Mouse (Mus musculus): ENCODE data around the gene Neu2. TPM values are rescaled to one million over a fixed set of nuclear protein-coding genes. Genes with fewer than 3 reads are reported as not detected.

Gene Neu2
- total and polyA plus RNA-seq, 3 experiments = 0.38 TPM; not detected in 2

DNA sequence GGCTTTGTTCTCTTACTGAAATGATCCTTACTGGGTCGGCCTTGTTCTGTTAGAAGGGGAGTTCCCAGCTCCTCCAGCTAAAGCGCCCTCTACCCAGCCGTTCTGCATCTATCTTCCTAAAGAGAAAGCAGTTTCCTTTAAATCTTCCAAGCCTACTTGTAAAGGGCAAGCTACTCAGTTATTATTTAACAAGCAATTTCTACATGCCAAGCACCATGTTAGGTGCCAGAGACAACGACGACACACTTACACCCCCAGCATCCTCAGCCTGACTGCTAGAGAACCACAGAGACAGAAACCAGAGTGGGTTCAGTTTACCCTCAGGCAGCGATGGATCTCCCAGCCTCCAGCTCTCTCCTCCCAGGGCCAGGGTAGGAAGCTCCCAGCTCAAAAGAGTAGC lies 1.8 kb upstream of the Neu2 start:
- no peaks in the 10 kb centered on the region for H3K36me3 ChIP-seq (replicated peaks)
- no peak for DNase-seq (ENCODE audit: low spot score)
- no peak for ATAC-seq (ENCODE audit: extremely low read depth, insufficient number of reproducible peaks, low FRiP score, poor library complexity, severe bottlenecking)
- H3K4me3 ChIP-seq (ENCODE audit: low read depth, low read length) = no peak overlapping the region
- TF ChIP-seq GATA1 (IDR thresholded peaks at IDR 0.05; ENCODE audit: borderline replicate concordance, low read length) (no peak), GATA2 (IDR thresholded peaks at IDR 0.05; ENCODE audit: borderline replicate concordance, low read depth, low read length) (no peak), POLR2AphosphoS5 (IDR thresholded peaks at IDR 0.05; ENCODE audit: insufficient replicate concordance, low read depth, low read length) (no peak), CTCF (IDR thresholded peaks at IDR 0.05; ENCODE audit: low read depth, low read length) (no peak), TAL1 (conservative IDR thresholded peaks at IDR 0.05; ENCODE audit: low read depth, low read length) (no peak)
- H3K4me1 ChIP-seq (ENCODE audit: insufficient read depth, low read depth, low read length) = no peaks in the 10 kb centered on the region
- H3K9me3 ChIP-seq (replicated peaks) = peaks cover 9% of the 10 kb centered on the region
- H3K27me3 ChIP-seq (ENCODE audit: insufficient read depth, low read length) = peaks cover 26% of the 10 kb centered on the region; the same call in 1 of the 2 replicates

DNA sequence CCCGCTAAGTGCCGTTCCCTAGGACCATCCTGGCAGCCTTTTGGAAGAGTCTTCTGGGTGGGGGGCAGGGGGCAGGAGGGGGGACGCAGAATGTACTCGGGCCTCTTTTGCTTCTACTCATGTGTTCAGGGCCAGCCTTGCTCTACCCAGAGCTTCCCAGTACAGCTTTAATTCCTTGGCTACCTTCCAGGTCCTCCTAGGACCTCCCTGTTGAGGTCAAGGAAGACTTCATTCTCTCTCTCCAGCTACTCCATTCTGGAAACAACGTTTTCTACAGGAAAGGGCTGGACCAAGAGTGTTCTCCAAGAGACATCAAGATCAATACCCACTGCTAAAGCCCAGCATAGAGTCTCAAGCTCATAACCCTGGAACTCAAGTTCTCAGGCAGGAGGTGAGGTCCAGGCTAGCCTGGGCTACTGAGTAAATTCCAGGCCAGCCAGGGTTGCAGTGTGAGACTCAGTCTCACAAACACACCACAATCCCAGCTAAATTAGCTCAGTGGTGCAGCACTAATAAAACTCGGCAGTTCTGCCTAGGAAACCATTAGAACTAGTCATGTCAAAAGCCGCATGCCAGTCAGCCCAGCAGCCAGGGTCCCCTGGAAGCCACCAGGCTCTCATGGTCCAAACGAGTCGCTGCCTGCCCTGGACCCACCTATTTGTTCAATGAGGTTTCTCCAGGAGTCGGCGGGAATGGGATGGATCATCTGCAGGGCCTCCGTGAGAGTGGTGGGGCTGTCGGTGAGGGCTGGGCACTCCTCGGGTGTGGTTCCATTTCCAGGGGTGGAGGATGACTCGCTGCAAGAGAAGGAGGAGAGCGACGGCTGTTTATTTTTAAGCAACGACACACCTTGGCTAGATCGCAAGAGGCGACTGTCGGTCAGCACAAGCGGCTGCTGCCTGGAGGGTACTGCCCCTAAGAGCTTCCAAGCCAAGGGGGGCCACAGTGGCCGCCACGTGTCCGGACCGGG lies 813 bp upstream of the Neu2 start:
- TF ChIP-seq GATA2 (IDR thresholded peaks at IDR 0.05; ENCODE audit: borderline replicate concordance, low read depth, low read length) = no peak
- TF ChIP-seq GATA1 (IDR thresholded peaks at IDR 0.05; ENCODE audit: borderline replicate concordance, low read length) = no peak
- TF ChIP-seq TAL1 (conservative IDR thresholded peaks at IDR 0.05; ENCODE audit: low read depth, low read length) = no peak
- no peak for TF ChIP-seq CTCF (IDR thresholded peaks at IDR 0.05; ENCODE audit: low read depth, low read length)
- TF ChIP-seq POLR2AphosphoS5 (IDR thresholded peaks at IDR 0.05; ENCODE audit: insufficient replicate concordance, low read depth, low read length) = no peak
- no peak for DNase-seq (ENCODE audit: low spot score)
- Histone ChIP-seq H3K9me3 (replicated peaks) (peaks cover 9% of the 10 kb centered on the region), H3K4me1 (ENCODE audit: insufficient read depth, low read depth, low read length) (no peaks in the 10 kb centered on the region), H3K27me3 (ENCODE audit: insufficient read depth, low read length) (peaks cover 26% of the 10 kb centered on the region; the same call in 1 of the 2 replicates), H3K36me3 (replicated peaks) (no peaks in the 10 kb centered on the region), H3K4me3 (ENCODE audit: low read depth, low read length) (no peak overlapping the region)
- ATAC-seq (ENCODE audit: extremely low read depth, insufficient number of reproducible peaks, low FRiP score, poor library complexity, severe bottlenecking) = no peak

DNA sequence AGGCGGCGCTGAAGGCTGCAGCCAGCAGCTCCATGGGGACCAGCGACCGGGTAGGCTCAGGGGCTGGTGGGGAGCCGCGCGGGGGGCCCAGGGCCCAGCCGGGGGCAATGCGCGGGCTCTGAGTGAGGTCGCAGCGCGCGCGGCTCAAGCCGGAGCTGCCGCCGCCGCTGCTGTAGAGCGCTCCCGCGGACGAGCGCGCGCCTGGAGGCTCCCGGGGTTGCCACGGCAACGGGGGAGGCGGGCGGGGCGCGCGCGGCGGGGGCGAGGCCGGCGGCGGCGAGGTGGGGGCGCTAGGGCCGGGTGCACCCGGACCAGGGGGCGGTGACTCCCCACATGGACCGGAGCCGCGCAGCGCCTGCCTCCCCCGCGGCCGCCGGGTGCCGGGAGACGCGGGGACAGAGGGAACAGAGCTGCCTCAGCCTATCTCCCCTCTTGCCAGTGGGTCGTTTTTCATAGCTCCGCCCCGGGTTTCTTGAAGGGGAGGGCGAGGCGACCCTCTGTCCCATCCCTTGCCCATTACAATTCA lies 540 bp downstream of the Neu2 start:
- Histone ChIP-seq H3K9me3 (replicated peaks) (peaks cover 9% of the 10 kb centered on the region), H3K36me3 (replicated peaks) (no peaks in the 10 kb centered on the region), H3K27me3 (ENCODE audit: insufficient read depth, low read length) (peaks cover 22% of the 10 kb centered on the region; the same call in 1 of the 2 replicates), H3K4me1 (ENCODE audit: insufficient read depth, low read depth, low read length) (no peaks in the 10 kb centered on the region), H3K4me3 (ENCODE audit: low read depth, low read length) (no peak overlapping the region)
- no peak for TF ChIP-seq CTCF (IDR thresholded peaks at IDR 0.05; ENCODE audit: low read depth, low read length)
- TF ChIP-seq GATA1 (IDR thresholded peaks at IDR 0.05; ENCODE audit: borderline replicate concordance, low read length) = no peak
- TF ChIP-seq POLR2AphosphoS5 (IDR thresholded peaks at IDR 0.05; ENCODE audit: insufficient replicate concordance, low read depth, low read length) = no peak
- no peak for TF ChIP-seq TAL1 (conservative IDR thresholded peaks at IDR 0.05; ENCODE audit: low read depth, low read length)
- TF ChIP-seq GATA2 (IDR thresholded peaks at IDR 0.05; ENCODE audit: borderline replicate concordance, low read depth, low read length) = no peak
- ATAC-seq (ENCODE audit: extremely low read depth, insufficient number of reproducible peaks, low FRiP score, poor library complexity, severe bottlenecking) (no peak), DNase-seq (ENCODE audit: low spot score) (no peak)

GRCm38 (mm10) chr1:87510845-87511244 lies 1.2 kb downstream of the Neu2 start:
- peaks cover 22% of the 10 kb centered on the region for H3K27me3 ChIP-seq (ENCODE audit: insufficient read depth, low read length)
- H3K4me3 ChIP-seq (ENCODE audit: low read depth, low read length) = no peak overlapping the region
- ATAC-seq (ENCODE audit: extremely low read depth, insufficient number of reproducible peaks, low FRiP score, poor library complexity, severe bottlenecking) (no peak), DNase-seq (ENCODE audit: low spot score) (no peak)
- peaks cover 11% of the 10 kb centered on the region for H3K9me3 ChIP-seq (replicated peaks)
- no peaks in the 10 kb centered on the region for H3K36me3 ChIP-seq (replicated peaks)
- TF ChIP-seq GATA1 (IDR thresholded peaks at IDR 0.05; ENCODE audit: borderline replicate concordance, low read length) = no peak
- TF ChIP-seq TAL1 (conservative IDR thresholded peaks at IDR 0.05; ENCODE audit: low read depth, low read length) = no peak
- TF ChIP-seq CTCF (IDR thresholded peaks at IDR 0.05; ENCODE audit: low read depth, low read length) = no peak
- no peak for TF ChIP-seq GATA2 (IDR thresholded peaks at IDR 0.05; ENCODE audit: borderline replicate concordance, low read depth, low read length)
- TF ChIP-seq POLR2AphosphoS5 (IDR thresholded peaks at IDR 0.05; ENCODE audit: insufficient replicate concordance, low read depth, low read length) = no peak
- no peaks in the 10 kb centered on the region for H3K4me1 ChIP-seq (ENCODE audit: insufficient read depth, low read depth, low read length)

- Histone ChIP-seq H3K36me3 (replicated peaks) (no peaks in the 10 kb centered on the region), H3K4me1 (ENCODE audit: insufficient read depth, low read depth, low read length) (no peaks in the 10 kb centered on the region), H3K4me3 (ENCODE audit: low read depth, low read length) (no peak overlapping the region), H3K27me3 (ENCODE audit: insufficient read depth, low read length) (peaks cover 28% of the 10 kb centered on the region), H3K9me3 (replicated peaks) (peaks cover 2% of the 10 kb centered on the region)
- DNase-seq (ENCODE audit: low spot score) (no peak), ATAC-seq (ENCODE audit: extremely low read depth, insufficient number of reproducible peaks, low FRiP score, poor library complexity, severe bottlenecking) (no peak)
- TF ChIP-seq TAL1 (conservative IDR thresholded peaks at IDR 0.05; ENCODE audit: low read depth, low read length) (no peak), POLR2AphosphoS5 (IDR thresholded peaks at IDR 0.05; ENCODE audit: insufficient replicate concordance, low read depth, low read length) (no peak), CTCF (IDR thresholded peaks at IDR 0.05; ENCODE audit: low read depth, low read length) (no peak), GATA2 (IDR thresholded peaks at IDR 0.05; ENCODE audit: borderline replicate concordance, low read depth, low read length) (no peak), GATA1 (IDR thresholded peaks at IDR 0.05; ENCODE audit: borderline replicate concordance, low read length) (no peak)
Observed at GRCm38 (mm10) chr1:87520467-87520866, 10.8 kb downstream of the Neu2 start.

- DNase-seq (ENCODE audit: low spot score) = no peak
- no peaks in the 10 kb centered on the region for H3K9me3 ChIP-seq (replicated peaks)
- TF ChIP-seq TAL1 (conservative IDR thresholded peaks at IDR 0.05; ENCODE audit: low read depth, low read length) (no peak), CTCF (IDR thresholded peaks at IDR 0.05; ENCODE audit: low read depth, low read length) (no peak), GATA1 (IDR thresholded peaks at IDR 0.05; ENCODE audit: borderline replicate concordance, low read length) (no peak), POLR2AphosphoS5 (IDR thresholded peaks at IDR 0.05; ENCODE audit: insufficient replicate concordance, low read depth, low read length) (no peak), GATA2 (IDR thresholded peaks at IDR 0.05; ENCODE audit: borderline replicate concordance, low read depth, low read length) (no peak)
- no peak for ATAC-seq (ENCODE audit: extremely low read depth, insufficient number of reproducible peaks, low FRiP score, poor library complexity, severe bottlenecking)
- H3K4me1 ChIP-seq (ENCODE audit: insufficient read depth, low read depth, low read length) = no peaks in the 10 kb centered on the region
- no peak overlapping the region for H3K4me3 ChIP-seq (ENCODE audit: low read depth, low read length)
- H3K36me3 ChIP-seq (replicated peaks) = no peaks in the 10 kb centered on the region
- peaks cover 31% of the 10 kb centered on the region for H3K27me3 ChIP-seq (ENCODE audit: insufficient read depth, low read length)
Observed at GRCm38 (mm10) chr1:87521523-87521922, 11.8 kb downstream of the Neu2 start.
